In genomic region chrX:71664688-71665026, GRCm38 (mm10) we compare ENCODE assay signal across 11 mouse cellular contexts. TPM values are rescaled to one million over a fixed set of nuclear protein-coding genes. Genes with fewer than 3 reads are reported as not detected.
DNase-seq lines count a peak whose midpoint lies in the region; ATAC-seq and TF ChIP-seq lines count a peak whose summit lies in the region.
"Had no signal": no experiment of that assay in that cellular context is flagged by ENCODE, and none has a peak within 500 bp of the region (broad histone marks: within the 10 kb centered on the region; RNA-seq: fewer than 3 reads in every experiment).

No protein-coding gene starts in this region.

- H3K9me3 ChIP-seq in forebrain, embryonic 15.5 days: peaks cover 6% of the 10 kb centered on the region
- H3K9me3 ChIP-seq in liver, embryonic 15.5 days (replicated peaks): no peaks in the 10 kb centered on the region; the same call in 1 of the 2 replicates

- 0 out of 2 replicates have a peak, but pooled peaks have one; percentile 51 for ATAC-seq in forebrain, embryonic 15.5 days (replicated peaks)
- no peak for ATAC-seq in liver, embryonic 15.5 days (ENCODE audit: insufficient read depth)

- H3K27ac ChIP-seq in testis, adult 2 months (ENCODE audit: control insufficient read depth, insufficient read depth, low read depth, low read length): no peak overlapping the region
- no peak overlapping the region for H3K27ac ChIP-seq in forebrain, embryonic 15.5 days (replicated peaks)
- H3K27ac ChIP-seq in liver, embryonic 15.5 days (replicated peaks): no peak overlapping the region

- no peak for TF ChIP-seq POLR2A in testis, adult 2 months (IDR thresholded peaks at IDR 0.05; ENCODE audit: control insufficient read depth, low read depth, low read length)

- 22% methylated on average over 15 of the region's 15 CpGs for WGBS in forebrain, embryonic 15.5 days
- WGBS in liver, embryonic 15.5 days (ENCODE audit: insufficient replicate concordance): 7% methylated on average over 15 of the region's 15 CpGs

- TF ChIP-seq CTCF in testis, adult 2 months (IDR thresholded peaks at IDR 0.05; ENCODE audit: control insufficient read depth, insufficient read depth, insufficient replicate concordance, low read depth, low read length): no peak

- H3K36me3 ChIP-seq in testis, adult 2 months (ENCODE audit: control insufficient read depth, insufficient read depth, low read length): no peaks in the 10 kb centered on the region
- no peaks in the 10 kb centered on the region for H3K36me3 ChIP-seq in forebrain, embryonic 15.5 days
- H3K36me3 ChIP-seq in liver, embryonic 15.5 days (replicated peaks): no peaks in the 10 kb centered on the region

- peaks cover 2% of the 10 kb centered on the region; the same call in 1 of the 2 replicates for H3K4me1 ChIP-seq in testis, adult 2 months (ENCODE audit: control insufficient read depth, insufficient read depth, low read length)
- H3K4me1 ChIP-seq in forebrain, embryonic 15.5 days: no peaks in the 10 kb centered on the region
- no peaks in the 10 kb centered on the region for H3K4me1 ChIP-seq in liver, embryonic 15.5 days (replicated peaks)

- H3K4me2 ChIP-seq in forebrain, embryonic 15.5 days (replicated peaks): peak overlapping the region; percentile 65
- peak overlapping the region; percentile 36 for H3K4me2 ChIP-seq in liver, embryonic 15.5 days

- peak overlapping the region; percentile 59 for H3K4me3 ChIP-seq in testis, adult 2 months (ENCODE audit: control insufficient read depth, low read depth, low read length)
- H3K4me3 ChIP-seq in forebrain, embryonic 15.5 days: peak overlapping the region; percentile 44
- H3K4me3 ChIP-seq in liver, embryonic 15.5 days (replicated peaks): no peak overlapping the region

- peak overlapping the region; percentile 19; the same call in 1 of the 2 replicates for H3K9ac ChIP-seq in forebrain, embryonic 15.5 days (replicated peaks)
- H3K9ac ChIP-seq in liver, embryonic 15.5 days: no peak overlapping the region

- DNase-seq in testis, postnatal 10 days (ENCODE audit: low spot score): no peak
- no peak for DNase-seq in cerebellum, adult 18-20 months
- no peak for DNase-seq in T-cell, adult 2 months (ENCODE audit: low spot score)
- DNase-seq in cerebellum, postnatal 25 days: no peak
- DNase-seq: adrenal gland, postnatal 14 days; gastrocnemius, postnatal 25 days; lung, postnatal 10 days had no signal

- no peaks in the 10 kb centered on the region for H3K27me3 ChIP-seq in testis, adult 2 months (ENCODE audit: control insufficient read depth, insufficient read depth, low read length)
- H3K27me3 ChIP-seq in forebrain, embryonic 15.5 days: peaks cover 43% of the 10 kb centered on the region; the same call in 1 of the 2 replicates
- H3K27me3 ChIP-seq in liver, embryonic 15.5 days: peaks cover 86% of the 10 kb centered on the region

RNA-seq across cellular contexts. Expression of gene Gpr50, which starts 1.2 kb away (rescaled TPM):
- 1.9 and 2.4 TPM in 2 replicates for polyA plus RNA-seq in testis, adult 2 months (2012; rRNA removed)
- polyA plus RNA-seq in forebrain, embryonic 15.5 days (2015; fragmentation: Nextera tagmentation; extraction: Ambion mirVana): 0.64 and 3.7 TPM in 2 replicates
- polyA plus RNA-seq in liver, embryonic 15.5 days (2015; fragmentation: Nextera tagmentation; extraction: Ambion mirVana): 0.03 TPM in 1 of 2 replicates, not detected in the other
- polyA plus RNA-seq: spleen, adult 2 months had no signal
